Mouse (Mus musculus): Measurements from ENCODE around the gene Suclg1. TPM values are rescaled to one million over a fixed set of nuclear protein-coding genes. Genes with fewer than 3 reads are reported as not detected.
A peak's percentile ranks its signal among the peaks of the same experiment; 100 is the strongest.

Suclg1 gene
- polyA plus RNA-seq, 1 experiment from 2014 or later: 140 TPM

GRCm38 (mm10) chr6:73253584-73253983, 5.4 kb downstream of the Suclg1 start:
- H3K4me2 ChIP-seq (replicated peaks): no peak overlapping the region
- H3K27ac ChIP-seq: no peak overlapping the region
- H3K9me3 ChIP-seq (replicated peaks): no peaks in the 10 kb centered on the region
- ATAC-seq (ENCODE audit: low FRiP score): no peak
- peaks cover 14% of the 10 kb centered on the region for H3K4me1 ChIP-seq
- H3K4me3 ChIP-seq: no peak overlapping the region
- H3K9ac ChIP-seq: no peak overlapping the region
- H3K27me3 ChIP-seq: no peaks in the 10 kb centered on the region
- 89% methylated on average over 4 of the region's 4 CpGs for WGBS
- peaks cover 9% of the 10 kb centered on the region for H3K36me3 ChIP-seq

GRCm38 (mm10) chr6:73254307-73255228, 6.4 kb downstream of the Suclg1 start:
- no peaks in the 10 kb centered on the region for H3K27me3 ChIP-seq
- peaks cover 8% of the 10 kb centered on the region for H3K4me1 ChIP-seq
- H3K9ac ChIP-seq: no peak overlapping the region
- 82% methylated on average over 9 of the region's 9 CpGs for WGBS
- ATAC-seq (ENCODE audit: low FRiP score): no peak
- H3K36me3 ChIP-seq: peaks cover 19% of the 10 kb centered on the region
- no peak overlapping the region for H3K4me3 ChIP-seq
- no peak overlapping the region for H3K4me2 ChIP-seq (replicated peaks)
- H3K9me3 ChIP-seq (replicated peaks): no peaks in the 10 kb centered on the region
- no peak overlapping the region for H3K27ac ChIP-seq

GRCm38 (mm10) chr6:73257068-73257467, 8.9 kb downstream of the Suclg1 start:
- no peak overlapping the region for H3K4me3 ChIP-seq

GRCm38 (mm10) chr6:73260110-73260509, 11.9 kb downstream of the Suclg1 start:
- 91% methylated on average over 6 of the region's 6 CpGs for WGBS
- H3K4me1 ChIP-seq: no peaks in the 10 kb centered on the region; the same call in 1 of the 2 replicates
- no peak overlapping the region for H3K27ac ChIP-seq
- H3K9me3 ChIP-seq (replicated peaks): no peaks in the 10 kb centered on the region
- H3K36me3 ChIP-seq: peaks cover 64% of the 10 kb centered on the region
- ATAC-seq (ENCODE audit: low FRiP score): no peak
- H3K4me2 ChIP-seq (replicated peaks): no peak overlapping the region
- no peaks in the 10 kb centered on the region for H3K27me3 ChIP-seq
- H3K4me3 ChIP-seq: no peak overlapping the region
- no peak overlapping the region for H3K9ac ChIP-seq

More at GRCm38 (mm10) chr6:73257068-73257467, 8.9 kb downstream of the Suclg1 start:
- no peaks in the 10 kb centered on the region for H3K27me3 ChIP-seq
- no peak overlapping the region for H3K4me2 ChIP-seq (replicated peaks)
- H3K9me3 ChIP-seq (replicated peaks): no peaks in the 10 kb centered on the region
- no peak overlapping the region for H3K9ac ChIP-seq
- H3K4me1 ChIP-seq: no peaks in the 10 kb centered on the region
- no peak overlapping the region for H3K27ac ChIP-seq
- no peak for ATAC-seq (ENCODE audit: low FRiP score)
- 94% methylated on average over 7 of the region's 7 CpGs for WGBS
- H3K36me3 ChIP-seq: peaks cover 41% of the 10 kb centered on the region

- Histone ChIP-seq H3K27me3 (no peaks in the 10 kb centered on the region), H3K4me2 (replicated peaks) (no peak overlapping the region), H3K4me3 (no peak overlapping the region), H3K9me3 (replicated peaks) (no peaks in the 10 kb centered on the region), H3K27ac (no peak overlapping the region), H3K9ac (no peak overlapping the region), H3K36me3 (peaks cover 79% of the 10 kb centered on the region), H3K4me1 (no peaks in the 10 kb centered on the region; the same call in 1 of the 2 replicates)
- ATAC-seq (ENCODE audit: low FRiP score): no peak
- WGBS: 37% methylated on average over 2 of the region's 2 CpGs
Observed at GRCm38 (mm10) chr6:73264801-73265200, 16.6 kb downstream of the Suclg1 start.

- no peaks in the 10 kb centered on the region for H3K27me3 ChIP-seq
- H3K4me1 ChIP-seq: no peaks in the 10 kb centered on the region; the same call in 1 of the 2 replicates
- no peak for ATAC-seq (ENCODE audit: low FRiP score)
- peaks cover 87% of the 10 kb centered on the region for H3K36me3 ChIP-seq
- H3K9ac ChIP-seq: no peak overlapping the region
- no peak overlapping the region for H3K27ac ChIP-seq
- no peak overlapping the region for H3K4me2 ChIP-seq (replicated peaks)
- H3K9me3 ChIP-seq (replicated peaks): no peaks in the 10 kb centered on the region
- H3K4me3 ChIP-seq: no peak overlapping the region
- WGBS: 91% methylated on average over 8 of the region's 8 CpGs
Observed at GRCm38 (mm10) chr6:73267738-73268311, 19.6 kb downstream of the Suclg1 start.

- Histone ChIP-seq H3K4me3 (no peak overlapping the region), H3K9ac (no peak overlapping the region), H3K27me3 (no peaks in the 10 kb centered on the region), H3K27ac (no peak overlapping the region), H3K9me3 (replicated peaks) (no peaks in the 10 kb centered on the region), H3K4me2 (replicated peaks) (no peak overlapping the region), H3K36me3 (peaks cover 79% of the 10 kb centered on the region), H3K4me1 (no peaks in the 10 kb centered on the region; the same call in 1 of the 2 replicates)
- WGBS: 99% methylated on average over 3 of the region's 3 CpGs
- no peak for ATAC-seq (ENCODE audit: low FRiP score)
Observed at GRCm38 (mm10) chr6:73269374-73269773, 21.2 kb downstream of the Suclg1 start.

GRCm38 (mm10) chr6:73271546-73272091, 23.4 kb downstream of the Suclg1 start:
- Histone ChIP-seq H3K27me3 (no peaks in the 10 kb centered on the region), H3K4me1 (no peaks in the 10 kb centered on the region), H3K9ac (no peak overlapping the region), H3K27ac (no peak overlapping the region), H3K4me2 (replicated peaks) (no peak overlapping the region), H3K9me3 (replicated peaks) (no peaks in the 10 kb centered on the region), H3K4me3 (no peak overlapping the region), H3K36me3 (peaks cover 82% of the 10 kb centered on the region)
- 86% methylated on average over 3 of the region's 3 CpGs for WGBS
- ATAC-seq (ENCODE audit: low FRiP score): no peak

GRCm38 (mm10) chr6:73275002-73275401, 26.8 kb downstream of the Suclg1 start:
- no peaks in the 10 kb centered on the region for H3K27me3 ChIP-seq
- peaks cover 73% of the 10 kb centered on the region for H3K36me3 ChIP-seq
- no peak overlapping the region for H3K9ac ChIP-seq
- 89% methylated on average over 5 of the region's 5 CpGs for WGBS
- no peak for ATAC-seq (ENCODE audit: low FRiP score)
- H3K4me1 ChIP-seq: no peaks in the 10 kb centered on the region
- no peak overlapping the region for H3K27ac ChIP-seq
- H3K4me3 ChIP-seq: no peak overlapping the region
- H3K4me2 ChIP-seq (replicated peaks): no peak overlapping the region
- no peaks in the 10 kb centered on the region for H3K9me3 ChIP-seq (replicated peaks)

- H3K4me1 ChIP-seq: no peaks in the 10 kb centered on the region
- no peak overlapping the region for H3K27ac ChIP-seq
- 0 out of 2 replicates have a peak, but pooled peaks have one; percentile 22 for ATAC-seq (ENCODE audit: low FRiP score)
- WGBS: 79% methylated on average over 8 of the region's 8 CpGs
- no peaks in the 10 kb centered on the region for H3K27me3 ChIP-seq
- H3K36me3 ChIP-seq: peaks cover 35% of the 10 kb centered on the region
- H3K4me2 ChIP-seq (replicated peaks): no peak overlapping the region
- H3K4me3 ChIP-seq: no peak overlapping the region
- H3K9ac ChIP-seq: no peak overlapping the region
- 0 out of 2 replicates have a peak, but pooled peaks cover 4% of the 10 kb centered on the region for H3K9me3 ChIP-seq (replicated peaks)
Observed at GRCm38 (mm10) chr6:73279681-73280080, 31.5 kb downstream of the Suclg1 start.

- H3K9ac ChIP-seq: no peak overlapping the region
- H3K27ac ChIP-seq: no peak overlapping the region
- H3K27me3 ChIP-seq: no peaks in the 10 kb centered on the region
- 0 out of 2 replicates have a peak, but pooled peaks cover 4% of the 10 kb centered on the region for H3K9me3 ChIP-seq (replicated peaks)
- H3K4me2 ChIP-seq (replicated peaks): no peak overlapping the region
- ATAC-seq (ENCODE audit: low FRiP score): no peak
- peaks cover 25% of the 10 kb centered on the region for H3K36me3 ChIP-seq
- no peaks in the 10 kb centered on the region for H3K4me1 ChIP-seq
- H3K4me3 ChIP-seq: no peak overlapping the region
- WGBS: 81% methylated on average over 9 of the region's 9 CpGs
Observed at GRCm38 (mm10) chr6:73280546-73281115, 32.4 kb downstream of the Suclg1 start.

GRCm38 (mm10) chr6:73286326-73286725, 38.1 kb downstream of the Suclg1 start:
- Histone ChIP-seq H3K9me3 (replicated peaks) (peaks cover 4% of the 10 kb centered on the region; the same call in 1 of the 2 replicates), H3K9ac (no peak overlapping the region), H3K4me1 (no peaks in the 10 kb centered on the region), H3K4me2 (replicated peaks) (no peak overlapping the region), H3K27me3 (no peaks in the 10 kb centered on the region), H3K36me3 (no peaks in the 10 kb centered on the region), H3K4me3 (no peak overlapping the region), H3K27ac (no peak overlapping the region)
- WGBS: 87% methylated on average over 2 of the region's 2 CpGs
- ATAC-seq (ENCODE audit: low FRiP score): no peak
